Mouse (Mus musculus) heart, adult 2 months (tissue): ENCODE data around the gene Il21r. TPM values are rescaled to one million over a fixed set of nuclear protein-coding genes. Genes with fewer than 3 reads are reported as not detected.

Experiments
- DNase-seq, 2 experiments: peaks; one replicate each; pipeline ENCODE4 v3.0.0; 2021
- H3K27ac ChIP-seq: fragments of 200-600 bp; 2 replicates; pipeline ENCODE4 v1.8.1; 2022
- H3K27me3 ChIP-seq: fragments of 200-500 bp; 2 replicates; pipeline ENCODE4 v1.6.1; 2012; ENCODE audit warnings: mild to moderate bottlenecking, low read length, inconsistent platforms, mixed read lengths; ENCODE audit not compliant: control insufficient read depth, insufficient read depth
- H3K36me3 ChIP-seq: fragments of 200-500 bp; 2 replicates; pipeline ENCODE4 v1.6.1; 2012; ENCODE audit warnings: low read length, inconsistent platforms; ENCODE audit not compliant: control insufficient read depth, insufficient read depth
- H3K4me1 ChIP-seq: fragments of 200-500 bp; 2 replicates; pipeline ENCODE4 v1.6.1; 2011; ENCODE audit warnings: low read length; ENCODE audit not compliant: control insufficient read depth, insufficient read depth
- H3K4me3 ChIP-seq: fragments of 200-600 bp; 2 replicates; pipeline ENCODE4 v1.8.1; 2022
- H3K79me2 ChIP-seq: fragments of 200-500 bp; replicated peaks from 2 replicates; pipeline ENCODE4 v1.6.1; 2012; ENCODE audit warnings: mild to moderate bottlenecking, inconsistent platforms, low read length, moderate library complexity, mixed read lengths; ENCODE audit not compliant: control insufficient read depth, insufficient read depth
- H3K9ac ChIP-seq: fragments of 200-500 bp; 2 replicates; pipeline ENCODE4 v1.6.1; 2012; ENCODE audit warnings: low read depth, mild to moderate bottlenecking, control low read depth, inconsistent platforms, low read length, mixed read lengths
- CTCF ChIP-seq: fragments of 200-600 bp; IDR thresholded peaks from 2 replicates; pipeline ENCODE4 v1.8.1; 2022; ENCODE audit warnings: antibody characterized with exemption, mild to moderate bottlenecking, moderate library complexity
- EP300 ChIP-seq: fragments of 200-500 bp; IDR thresholded peaks from 2 replicates; pipeline ENCODE4 v1.6.1; 2011; ENCODE audit warnings: low read depth, low read length, control low read depth; ENCODE audit not compliant: insufficient read depth
- POLR2A ChIP-seq: fragments of 200-500 bp; IDR thresholded peaks from 2 replicates; pipeline ENCODE4 v1.6.1; 2011; ENCODE audit warnings: mild to moderate bottlenecking, low read depth, low read length, control low read depth; ENCODE audit not compliant: insufficient read depth
- WGBS: fragments of 180-500 bp; shearing (Covaris S2); methylation state at CpG from one replicate; pipeline ENCODE4 v1.1.7; 2018; 5-methylcytosine and 5-hydroxymethylcytosine counted together
- intact Hi-C: fragments of 180-260 bp; cut with DNase I; formaldehyde crosslinking; loops from one replicate; pipeline ENCODE4 v1.15.1; 2025
- long read RNA-seq: library from polyadenylated mRNA; stranded (forward); transcript quantifications from one replicate; pipeline ENCODE4 v2.0.0, GENCODE M21; 2021
- polyA plus RNA-seq: library from polyadenylated mRNA; depleted of rRNA; stranded (reverse); fragments of >200 nt; gene quantifications from 2 replicates; pipeline ENCODE4 v1.2.3, GENCODE M21; 2012; rRNA removed
- total RNA-seq, 2 experiments: library from RNA; stranded (reverse); gene quantifications; 2 replicates each; pipeline ENCODE4 v1.2.3; 2021

The Il21r gene
- total RNA-seq (under 1 TPM; 0.48 to 0.60 TPM), polyA plus RNA-seq (1.8 and 2.3 TPM in 2 replicates)
- long read RNA-seq, partial matches to known transcripts, result 1 of 3 reads
- long read RNA-seq, other reads (novel, unspliced or antisense), result 1 of 3 reads

- intact Hi-C loops, result no loop called here
- no peak within 1 kb of the TSS for H3K4me3 ChIP-seq
Measured at GRCm38 (mm10) chr7:125603185-125603631, at the start of gene Il21r. Il21r (plus strand) TSS chr7:125603429.

DNA sequence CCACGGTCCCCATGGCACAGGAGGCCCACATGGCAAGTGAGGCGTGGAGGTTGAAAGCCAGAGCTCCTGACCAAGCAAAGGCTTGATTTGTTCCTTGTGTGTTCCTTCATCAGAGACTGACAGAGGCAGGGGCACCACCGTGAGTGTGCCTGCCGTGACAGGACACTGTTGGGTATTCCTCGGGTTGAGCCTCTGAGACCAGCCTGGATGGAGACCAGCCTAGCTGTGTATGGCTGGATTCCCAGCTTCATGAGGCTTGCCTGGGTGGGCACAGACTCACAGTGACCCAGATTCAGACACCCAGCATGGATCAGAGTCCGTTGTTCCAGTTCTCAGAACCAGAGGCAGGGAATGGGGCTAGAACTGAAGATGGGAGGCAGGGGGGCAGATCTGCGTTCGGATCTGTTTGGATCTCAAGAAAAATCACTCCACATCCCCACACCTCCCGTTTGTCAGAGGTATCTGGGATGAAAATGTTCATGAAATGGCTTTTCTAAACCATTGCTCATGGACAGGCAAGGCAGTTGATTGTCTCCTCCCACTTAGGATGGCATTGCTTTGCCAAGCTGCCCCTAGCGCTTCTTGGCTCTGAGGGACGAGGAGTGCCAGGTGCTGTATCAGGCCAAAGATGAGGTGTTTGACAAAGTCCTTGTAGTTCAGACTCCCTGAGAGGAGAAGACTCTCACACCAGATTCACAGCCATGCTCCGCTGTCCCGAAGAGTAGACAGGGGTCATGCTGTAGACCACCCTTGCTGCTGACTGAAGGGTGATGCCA, 49.4 kb upstream of the Il21r start:
- 76% methylated on average over 13 of the region's 13 CpGs for WGBS
- H3K27me3 ChIP-seq, result no peaks in the 10 kb centered on the region
- peak; percentile 12 to 38 for DNase-seq
- TF ChIP-seq CTCF (no peak), POLR2A (no peak), EP300 (no peak)
- H3K27ac ChIP-seq, result peak overlapping the region; percentile 94
- intact Hi-C loops, result no loop called here
- H3K9ac ChIP-seq, result peak overlapping the region; percentile 7; the same call in 1 of the 2 replicates
- H3K79me2 ChIP-seq, result no peaks in the 10 kb centered on the region
- H3K36me3 ChIP-seq, result no peaks in the 10 kb centered on the region
- H3K4me3 ChIP-seq, result peak overlapping the region; percentile 78
- peaks cover 42% of the 10 kb centered on the region for H3K4me1 ChIP-seq

More at GRCm38 (mm10) chr7:125603185-125603631, at the start of gene Il21r:
- no peaks in the 10 kb centered on the region for H3K36me3 ChIP-seq
- peak in 1 of 2 experiments; percentile 71 for DNase-seq
- H3K9ac ChIP-seq, result no peak within 1 kb of the TSS
- WGBS, result 52% methylated on average over 11 of the region's 11 CpGs
- H3K27me3 ChIP-seq, result no peaks in the 10 kb centered on the region
- no peak within 1 kb of the TSS for H3K27ac ChIP-seq
- H3K79me2 ChIP-seq, result no peaks in the 10 kb centered on the region
- no peak for TF ChIP-seq CTCF
- TF ChIP-seq EP300, result no peak
- no peak for TF ChIP-seq POLR2A
- no peaks in the 10 kb centered on the region for H3K4me1 ChIP-seq

- Histone ChIP-seq H3K4me1 (peaks cover 49% of the 10 kb centered on the region), H3K9ac (0 out of 2 replicates have a peak overlapping the region, but pooled peaks have one; percentile 7), H3K4me3 (no peak overlapping the region), H3K79me2 (no peaks in the 10 kb centered on the region), H3K36me3 (no peaks in the 10 kb centered on the region), H3K27ac (no peak overlapping the region; the same call in 1 of the 2 replicates), H3K27me3 (no peaks in the 10 kb centered on the region)
- WGBS, result 88% methylated on average over 9 of the region's 9 CpGs
- TF ChIP-seq EP300 (no peak), POLR2A (no peak), CTCF (no peak)
- peak in 1 of 2 experiments; percentile 36 for DNase-seq
- intact Hi-C loops, result no loop called here
Measured at GRCm38 (mm10) chr7:125554456-125555114, 48.6 kb upstream of the Il21r start.

- intact Hi-C loops, result no loop called here
- H3K9ac ChIP-seq, result no peak overlapping the region
- H3K4me3 ChIP-seq, result no peak overlapping the region; the same call in 1 of the 2 replicates
- H3K36me3 ChIP-seq, result no peaks in the 10 kb centered on the region
- no peak for TF ChIP-seq CTCF
- no peak for TF ChIP-seq POLR2A
- no peak for TF ChIP-seq EP300
- peaks cover 48% of the 10 kb centered on the region for H3K4me1 ChIP-seq
- 43% methylated on average over 7 of the region's 7 CpGs for WGBS
- DNase-seq, result peak; percentile 49 to 61
- H3K27me3 ChIP-seq, result no peaks in the 10 kb centered on the region
- H3K27ac ChIP-seq, result peak overlapping the region; percentile 29
- no peaks in the 10 kb centered on the region for H3K79me2 ChIP-seq
Measured at GRCm38 (mm10) chr7:125555351-125555872, 47.8 kb upstream of the Il21r start.

DNA sequence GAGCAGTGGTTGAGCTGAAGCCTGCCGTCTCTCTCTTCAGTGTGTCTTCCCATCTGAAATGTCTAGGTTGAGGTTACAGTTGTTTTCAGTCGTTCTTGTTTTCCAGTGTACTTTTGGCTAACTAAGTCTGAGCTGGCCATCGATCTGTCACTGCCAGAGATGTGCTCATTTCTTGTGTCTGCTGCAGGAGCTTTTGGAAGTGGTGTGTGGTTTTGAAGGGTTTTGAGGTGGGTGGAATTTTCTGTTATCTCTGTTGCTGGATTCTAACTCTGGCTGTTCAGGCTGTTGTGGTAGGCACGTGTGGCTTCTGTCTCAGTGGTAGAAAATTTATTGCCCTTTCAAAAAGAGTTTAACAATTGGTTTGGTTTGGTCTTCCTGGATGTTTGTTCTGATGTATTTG, 47.1 kb upstream of the Il21r start:
- peak overlapping the region; percentile 29 for H3K27ac ChIP-seq
- H3K4me3 ChIP-seq, result no peak overlapping the region; the same call in 1 of the 2 replicates
- 43% methylated on average over 4 of the region's 4 CpGs for WGBS
- no peaks in the 10 kb centered on the region for H3K79me2 ChIP-seq
- no peak for DNase-seq
- no peak overlapping the region for H3K9ac ChIP-seq
- no peaks in the 10 kb centered on the region for H3K27me3 ChIP-seq
- no peak for TF ChIP-seq CTCF
- no peak for TF ChIP-seq POLR2A
- no peak for TF ChIP-seq EP300
- peaks cover 50% of the 10 kb centered on the region for H3K4me1 ChIP-seq
- intact Hi-C loops, result no loop called here
- peaks cover 3% of the 10 kb centered on the region; the same call in 1 of the 2 replicates for H3K36me3 ChIP-seq
